Mouse (Mus musculus) thymus, postnatal 0 days (tissue): ENCODE measurements around the gene Umodl1. TPM values are rescaled to one million over a fixed set of nuclear protein-coding genes. Genes with fewer than 3 reads are reported as not detected.

Source experiments
- DNase-seq: peaks from one replicate; pipeline ENCODE4 v3.0.0-alpha.2; 2015; ENCODE audit warnings: low spot score
- polyA plus RNA-seq: library from polyadenylated mRNA; unstranded; fragments of >200 nt; fragmentation: Nextera tagmentation; extraction: Ambion mirVana; gene quantifications from 2 replicates; pipeline ENCODE4 v1.2.1, GENCODE M21; 2015

The Umodl1 gene
- polyA plus RNA-seq, 1 experiment from 2014 or later = 4.9 TPM

- peak; percentile 79 for DNase-seq
Measured at GRCm38 (mm10) chr17:30996296-30996695, 41.9 kb downstream of the Umodl1 start.

- DNase-seq = peak; percentile 64
Measured at GRCm38 (mm10) chr17:31000897-31001296, 46.5 kb downstream of the Umodl1 start.

- no peak for DNase-seq
Measured at GRCm38 (mm10) chr17:31002613-31003012, 48.2 kb downstream of the Umodl1 start.

GRCm38 (mm10) chr17:31005284-31005683, 50.8 kb downstream of the Umodl1 start:
- DNase-seq = no peak

GRCm38 (mm10) chr17:31007357-31007756, 52.9 kb downstream of the Umodl1 start:
- no peak for DNase-seq

GRCm38 (mm10) chr17:31008416-31008815, 54.0 kb downstream of the Umodl1 start:
- DNase-seq = peak; percentile 75

GRCm38 (mm10) chr17:31011551-31012394, 57.3 kb downstream of the Umodl1 start:
- peak; percentile 85 for DNase-seq

GRCm38 (mm10) chr17:31018267-31018666, 63.8 kb downstream of the Umodl1 start:
- peak; percentile 74 for DNase-seq

- DNase-seq = peak; percentile 72
Measured at GRCm38 (mm10) chr17:31019505-31019904, 65.1 kb downstream of the Umodl1 start.

GRCm38 (mm10) chr17:31020078-31020477, 65.6 kb downstream of the Umodl1 start:
- DNase-seq = no peak

GRCm38 (mm10) chr17:31021276-31021675, 66.8 kb downstream of the Umodl1 start:
- no peak for DNase-seq

GRCm38 (mm10) chr17:31024125-31024781, 69.8 kb downstream of the Umodl1 start:
- no peak for DNase-seq

GRCm38 (mm10) chr17:31024782-31025125, 70.3 kb downstream of the Umodl1 start:
- DNase-seq = no peak

GRCm38 (mm10) chr17:31026986-31027385, 72.5 kb downstream of the Umodl1 start:
- no peak for DNase-seq

GRCm38 (mm10) chr17:31027723-31028122, 73.3 kb downstream of the Umodl1 start:
- no peak for DNase-seq

GRCm38 (mm10) chr17:31028821-31029370, 74.5 kb downstream of the Umodl1 start:
- no peak for DNase-seq

- DNase-seq = no peak
Measured at GRCm38 (mm10) chr17:31029407-31029806, 75.0 kb downstream of the Umodl1 start.

GRCm38 (mm10) chr17:31032341-31032740, 77.9 kb downstream of the Umodl1 start:
- no peak for DNase-seq

GRCm38 (mm10) chr17:31033251-31033650, 78.8 kb downstream of the Umodl1 start:
- peak; percentile 26 for DNase-seq

GRCm38 (mm10) chr17:31034165-31034564, 79.7 kb downstream of the Umodl1 start:
- DNase-seq = peak; percentile 70

- no peak for DNase-seq
Measured at GRCm38 (mm10) chr17:31034674-31035356, 80.4 kb downstream of the Umodl1 start.
